ENCODE assay signal across 9 mouse cellular contexts in genomic region chr8:77634035-77634434, GRCm38 (mm10).
"Had no signal": no experiment of that assay in that cellular context is flagged by ENCODE, and none has a peak within 500 bp of the region (broad histone marks: within the 10 kb centered on the region; RNA-seq: fewer than 3 reads in every experiment).

No protein-coding gene starts in this region.

- H3K4me2 ChIP-seq: limb, embryonic 15.5 days; liver, embryonic 12.5 days; midbrain, embryonic 12.5 days had no signal

- H3K4me3 ChIP-seq: limb, embryonic 15.5 days; liver, embryonic 12.5 days; midbrain, embryonic 12.5 days had no signal

- ATAC-seq: liver, embryonic 12.5 days had no signal

- H3K9me3 ChIP-seq: limb, embryonic 15.5 days; liver, embryonic 12.5 days; midbrain, embryonic 12.5 days had no signal

- H3K36me3 ChIP-seq: limb, embryonic 15.5 days; liver, embryonic 12.5 days; midbrain, embryonic 12.5 days had no signal

- H3K9ac ChIP-seq: limb, embryonic 15.5 days; liver, embryonic 12.5 days; midbrain, embryonic 12.5 days had no signal

- H3K4me1 ChIP-seq: midbrain, embryonic 12.5 days had no signal

- DNase-seq: kidney, adult 2 months; kidney, postnatal 25 days; layer of hippocampus, adult 9-11 months; left cerebral cortex, postnatal 4 days; right cerebral cortex, postnatal 25 days; thymus, postnatal 36 days had no signal

- H3K27me3 ChIP-seq: limb, embryonic 15.5 days; liver, embryonic 12.5 days; midbrain, embryonic 12.5 days had no signal

- H3K27ac ChIP-seq: limb, embryonic 15.5 days; liver, embryonic 12.5 days; midbrain, embryonic 12.5 days had no signal
